Mouse (Mus musculus) liver, embryonic 14.5 days (tissue): ENCODE results near the gene Supt20. TPM values are rescaled to one million over a fixed set of nuclear protein-coding genes. Genes with fewer than 3 reads are reported as not detected.

Source experiments
- ATAC-seq: fragments of 200-750 bp; cut with Nextera tagmentation; 2 replicates; pipeline ENCODE4 v1.8.0; 2017; ENCODE audit warnings: moderate number of reproducible peaks, mild to moderate bottlenecking, moderate library complexity; ENCODE audit not compliant: insufficient read depth
- DNase-seq, 3 experiments: peaks; one replicate each; pipeline ENCODE4 v3.0.0-alpha.2; 2012 to 2013; ENCODE audit warnings: low read depth in 3 of 3, low spot score in 3 of 3
- H3K27ac ChIP-seq: fragments of 300-500 bp; sonication (generic); 2 replicates; pipeline ENCODE4 v1.5.1; 2014; ENCODE audit warnings: moderate library complexity, mild to moderate bottlenecking, control low read depth, inconsistent platforms
- H3K27me3 ChIP-seq: fragments of 300-500 bp; sonication (generic); 2 replicates; pipeline ENCODE4 v1.6.1; 2014; ENCODE audit warnings: mild to moderate bottlenecking, low read length, moderate library complexity; ENCODE audit not compliant: control insufficient read depth, insufficient read depth
- H3K36me3 ChIP-seq: fragments of 300-500 bp; sonication (generic); replicated peaks from 2 replicates; pipeline ENCODE4 v1.6.1; 2014; ENCODE audit warnings: low read depth; ENCODE audit not compliant: control insufficient read depth, insufficient read depth
- H3K4me1 ChIP-seq, 2 experiments: fragments of 200-500 bp in 1 of 2; fragments of 300-500 bp in 1 of 2; sonication (generic) in 1 of 2; replicated peaks; 2 replicates each; pipeline ENCODE4 v1.6.1; 2012 to 2014; ENCODE audit warnings: antibody characterized with exemption in 1 of 2, inconsistent platforms in 1 of 2, low read length in 1 of 2; ENCODE audit not compliant: control insufficient read depth in 2 of 2, insufficient read depth in 2 of 2
- H3K4me2 ChIP-seq: fragments of 300-500 bp; sonication (generic); 2 replicates; pipeline ENCODE4 v1.6.1; 2014; ENCODE audit warnings: low read depth, mild to moderate bottlenecking, control low read depth, moderate library complexity
- H3K4me3 ChIP-seq, 2 experiments: fragments of 200-500 bp in 1 of 2; fragments of 300-500 bp in 1 of 2; sonication (generic) in 1 of 2; 2 replicates each; pipeline ENCODE4 v1.5.1; 2012 to 2014; ENCODE audit warnings: low read depth in 2 of 2, low read length in 2 of 2, mild to moderate bottlenecking in 2 of 2, control low read depth in 1 of 2, inconsistent platforms in 1 of 2, moderate library complexity in 1 of 2; ENCODE audit not compliant: insufficient read depth in 1 of 2
- H3K9ac ChIP-seq: fragments of 300-500 bp; sonication (generic); replicated peaks from 2 replicates; pipeline ENCODE4 v1.6.1; 2014; ENCODE audit warnings: mild to moderate bottlenecking, control low read depth, moderate library complexity
- H3K9me3 ChIP-seq: fragments of 300-500 bp; sonication (generic); 2 replicates; pipeline ENCODE4 v1.6.1; 2016; ENCODE audit warnings: low read length, mixed read lengths; ENCODE audit not compliant: control insufficient read depth
- CTCF ChIP-seq: IDR thresholded peaks from 2 replicates; pipeline ENCODE4 v1.5.1; 2016; ENCODE audit warnings: antibody characterized with exemption, low read depth, control low read depth
- EP300 ChIP-seq: IDR thresholded peaks from 2 replicates; pipeline ENCODE4 v1.6.1; 2016; ENCODE audit warnings: antibody characterized with exemption, low read depth
- WGBS: fragments of 180-500 bp; shearing (Covaris S2); extraction: QIAGEN DNeasy Blood & Tissue Kit; methylation state at CpG from one replicate; pipeline ENCODE4 v1.1.7; 2014; ENCODE audit not compliant: insufficient replicate concordance; 5-methylcytosine and 5-hydroxymethylcytosine counted together
- polyA plus RNA-seq, 2 experiments: library from polyadenylated mRNA; depleted of rRNA in 1 of 2; stranded (reverse) in 1 of 2; unstranded in 1 of 2; fragments of >200 nt; fragmentation: Nextera tagmentation in 1 of 2; extraction: Ambion mirVana in 1 of 2; gene quantifications; 2 replicates each; pipeline versions ENCODE4 v1.2.1 to v1.2.3; 2012 to 2014

Gene Supt20
- polyA plus RNA-seq, 2 experiments, result 23.5 to 24.6 TPM

GRCm38 (mm10) chr3:54735247-54736046, 42.8 kb downstream of the Supt20 start, which contains the start of the genes Exosc8 and Alg5:
Gene Exosc8, minus strand, starts transcription at chr3:54735393.
Gene Alg5, plus strand, starts transcription at chr3:54735539.
- Histone ChIP-seq H3K4me2 (peak within 1 kb of the TSS; percentile 86), H3K9ac (peak within 1 kb of the TSS; percentile 89), H3K27ac (peak within 1 kb of the TSS; percentile 92), H3K9me3 (no peaks in the 10 kb centered on the region), H3K4me3 (peak within 1 kb of the TSS; percentile 82 to 89), H3K4me1 (peaks cover 4 to 12% of the 10 kb centered on the region in 2 experiments; a peak in 3 of 4 replicates), H3K27me3 (no peaks in the 10 kb centered on the region), H3K36me3 (peaks cover 18% of the 10 kb centered on the region)
- under 1% methylated on average over 61 of the region's 65 CpGs for WGBS
- ATAC-seq, result peak; percentile 85
- peak; percentile 47 to 61 (median 50) for DNase-seq
- TF ChIP-seq CTCF (peak; percentile 89), EP300 (no peak)

DNA sequence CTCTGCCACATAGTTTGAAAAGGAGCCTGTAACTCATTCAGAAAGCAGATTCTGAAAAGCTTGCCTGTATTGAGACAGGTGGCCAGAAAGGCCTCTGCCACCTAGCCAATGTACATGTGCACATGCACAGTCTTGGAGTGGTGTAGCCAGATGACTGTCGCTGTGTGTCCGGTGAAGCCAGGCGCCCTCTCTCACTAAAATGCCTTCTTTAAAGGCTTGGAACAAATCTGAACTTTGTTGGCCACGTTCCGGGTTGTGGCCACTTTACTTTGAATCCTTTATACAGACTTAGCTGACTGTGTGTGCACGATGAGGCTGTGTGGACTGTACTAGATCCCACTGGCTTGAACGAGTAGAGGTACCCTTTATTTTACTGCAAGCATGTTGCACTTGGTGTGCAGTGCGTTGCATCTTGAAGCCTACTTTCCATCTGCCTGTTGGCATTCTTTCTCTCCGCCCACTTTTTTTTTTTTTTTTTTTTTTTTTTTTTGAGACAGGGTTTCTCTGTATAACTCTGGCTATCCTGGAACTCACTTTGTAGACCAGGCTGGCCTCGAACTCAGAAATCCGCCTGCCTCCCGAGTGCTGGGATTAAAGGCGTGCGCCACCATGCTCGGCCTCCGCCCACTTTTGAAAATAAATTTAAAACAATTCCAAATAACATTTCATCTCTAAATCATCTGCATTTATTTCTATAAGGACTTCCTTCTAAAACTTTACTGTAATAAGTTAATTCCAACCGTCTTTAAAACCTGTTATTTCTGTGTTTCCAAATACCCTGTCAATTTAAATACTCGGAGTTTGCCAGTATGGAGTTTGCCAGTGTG, 43.7 kb downstream of the Supt20 start:
- Histone ChIP-seq H3K9me3 (no peaks in the 10 kb centered on the region), H3K9ac (peak overlapping the region; percentile 89), H3K36me3 (peaks cover 14% of the 10 kb centered on the region), H3K27me3 (no peaks in the 10 kb centered on the region), H3K27ac (peak overlapping the region; percentile 23; the same call in 1 of the 2 replicates), H3K4me3 (peak overlapping the region; percentile 82 to 89), H3K4me1 (peaks cover 4 to 12% of the 10 kb centered on the region in 2 experiments; a peak in 3 of 4 replicates), H3K4me2 (peak overlapping the region; percentile 86)
- WGBS, result 38% methylated on average over 18 of the region's 18 CpGs
- ATAC-seq (no peak), DNase-seq (no peak)
- TF ChIP-seq EP300, result no peak
- TF ChIP-seq CTCF, result no peak

GRCm38 (mm10) chr3:54737317-54737716, 44.7 kb downstream of the Supt20 start:
- 84% methylated on average over 8 of the region's 8 CpGs for WGBS
- Histone ChIP-seq H3K27me3 (no peaks in the 10 kb centered on the region), H3K9me3 (no peaks in the 10 kb centered on the region), H3K4me2 (no peak overlapping the region), H3K27ac (no peak overlapping the region), H3K9ac (no peak overlapping the region), H3K4me3 (no peak overlapping the region), H3K4me1 (peaks cover 4 to 12% of the 10 kb centered on the region in 2 experiments; a peak in 3 of 4 replicates), H3K36me3 (peaks cover 15% of the 10 kb centered on the region)
- ATAC-seq, result no peak
- no peak for DNase-seq
- TF ChIP-seq CTCF (no peak), EP300 (no peak)

DNA sequence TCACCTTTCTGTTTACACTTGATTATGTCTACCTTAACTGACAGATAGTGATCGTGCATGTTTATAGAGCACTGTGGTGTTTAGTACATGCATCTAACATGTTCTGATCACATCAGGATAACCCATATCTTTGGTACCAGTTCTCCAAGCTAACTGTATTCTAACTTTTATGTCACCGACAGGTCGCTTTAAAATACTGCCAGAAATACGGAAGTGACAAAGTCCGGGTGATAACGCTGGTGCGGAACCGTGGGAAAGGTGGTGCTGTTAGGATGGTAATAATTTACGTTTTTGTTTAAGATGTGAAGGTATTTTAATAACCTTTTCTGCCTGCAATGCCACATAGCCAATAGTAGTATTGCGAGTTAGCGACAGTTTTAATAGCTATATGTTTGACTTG, 49.4 kb downstream of the Supt20 start:
- Histone ChIP-seq H3K9me3 (no peaks in the 10 kb centered on the region), H3K4me2 (no peak overlapping the region), H3K36me3 (peaks cover 25% of the 10 kb centered on the region), H3K27me3 (no peaks in the 10 kb centered on the region), H3K9ac (no peak overlapping the region), H3K4me1 (no peaks in the 10 kb centered on the region), H3K4me3 (no peak overlapping the region), H3K27ac (no peak overlapping the region)
- WGBS, result 87% methylated on average over 11 of the region's 11 CpGs
- no peak for ATAC-seq
- no peak for DNase-seq
- no peak for TF ChIP-seq CTCF

- H3K27ac ChIP-seq, result no peak overlapping the region
- peak; percentile 71 for TF ChIP-seq CTCF
- TF ChIP-seq EP300, result no peak
- no peak overlapping the region for H3K9ac ChIP-seq
- H3K27me3 ChIP-seq, result no peaks in the 10 kb centered on the region
- H3K36me3 ChIP-seq, result peaks cover 30% of the 10 kb centered on the region
- H3K9me3 ChIP-seq, result no peaks in the 10 kb centered on the region
- no peaks in the 10 kb centered on the region for H3K4me1 ChIP-seq
- no peak for DNase-seq
- H3K4me2 ChIP-seq, result no peak overlapping the region
- no peak overlapping the region for H3K4me3 ChIP-seq
- ATAC-seq, result no peak
- WGBS, result 60% methylated on average over 5 of the region's 5 CpGs
These were observed 53.2 kb downstream of the Supt20 start for GRCm38 (mm10) chr3:54745799-54746198.
